Mouse (Mus musculus): ENCODE data around the gene Pkd1l3. TPM values are rescaled to one million over a fixed set of nuclear protein-coding genes. Genes with fewer than 3 reads are reported as not detected.

Pkd1l3 gene
- polyA plus RNA-seq, 1 experiment = 0.08 TPM

GRCm38 (mm10) chr8:109662328-109662727, 48.0 kb downstream of the Pkd1l3 start:
- DNase-seq = no peak

GRCm38 (mm10) chr8:109666616-109667015, 52.3 kb downstream of the Pkd1l3 start:
- Histone ChIP-seq H3K4me3 (replicated peaks; ENCODE audit: insufficient read depth, low read depth, low read length) (no peak overlapping the region), H3K4me1 (ENCODE audit: control insufficient read depth, insufficient read depth, low read length) (no peaks in the 10 kb centered on the region), H3K27ac (ENCODE audit: insufficient read depth, low read length) (no peak overlapping the region), H3K27me3 (ENCODE audit: control insufficient read depth, insufficient read depth, low read length) (no peaks in the 10 kb centered on the region)
- TF ChIP-seq CTCF (IDR thresholded peaks at IDR 0.05; ENCODE audit: borderline replicate concordance, insufficient read depth, low read depth, low read length) (no peak), POLR2A (IDR thresholded peaks at IDR 0.05; ENCODE audit: borderline replicate concordance, insufficient read depth, low read length) (no peak)
- no peak for DNase-seq
- 74% methylated on average over 5 of the region's 5 CpGs for WGBS

More at GRCm38 (mm10) chr8:109662328-109662727, 48.0 kb downstream of the Pkd1l3 start:
- Histone ChIP-seq H3K4me1 (ENCODE audit: control insufficient read depth, insufficient read depth, low read length) (no peaks in the 10 kb centered on the region), H3K27me3 (ENCODE audit: control insufficient read depth, insufficient read depth, low read length) (no peaks in the 10 kb centered on the region), H3K27ac (ENCODE audit: insufficient read depth, low read length) (no peak overlapping the region), H3K4me3 (replicated peaks; ENCODE audit: insufficient read depth, low read depth, low read length) (no peak overlapping the region)
- WGBS = 87% methylated on average over 3 of the region's 3 CpGs
- no peak for TF ChIP-seq CTCF (IDR thresholded peaks at IDR 0.05; ENCODE audit: borderline replicate concordance, insufficient read depth, low read depth, low read length)
- no peak for TF ChIP-seq POLR2A (IDR thresholded peaks at IDR 0.05; ENCODE audit: borderline replicate concordance, insufficient read depth, low read length)

- Histone ChIP-seq H3K27me3 (ENCODE audit: control insufficient read depth, insufficient read depth, low read length) (no peaks in the 10 kb centered on the region), H3K4me1 (ENCODE audit: control insufficient read depth, insufficient read depth, low read length) (no peaks in the 10 kb centered on the region), H3K4me3 (replicated peaks; ENCODE audit: insufficient read depth, low read depth, low read length) (no peak overlapping the region), H3K27ac (ENCODE audit: insufficient read depth, low read length) (no peak overlapping the region)
- no peak for DNase-seq
- 92% methylated on average over 5 of the region's 5 CpGs for WGBS
- TF ChIP-seq CTCF (IDR thresholded peaks at IDR 0.05; ENCODE audit: borderline replicate concordance, insufficient read depth, low read depth, low read length) = no peak
- TF ChIP-seq POLR2A (IDR thresholded peaks at IDR 0.05; ENCODE audit: borderline replicate concordance, insufficient read depth, low read length) = no peak
Observed at GRCm38 (mm10) chr8:109672656-109673055, 58.3 kb downstream of the Pkd1l3 start.

GRCm38 (mm10) chr8:109673596-109673995, 59.3 kb downstream of the Pkd1l3 start:
- DNase-seq = no peak
- TF ChIP-seq CTCF (IDR thresholded peaks at IDR 0.05; ENCODE audit: borderline replicate concordance, insufficient read depth, low read depth, low read length) = no peak
- no peak for TF ChIP-seq POLR2A (IDR thresholded peaks at IDR 0.05; ENCODE audit: borderline replicate concordance, insufficient read depth, low read length)

GRCm38 (mm10) chr8:109675896-109676643, 61.8 kb downstream of the Pkd1l3 start:
- Histone ChIP-seq H3K4me1 (ENCODE audit: control insufficient read depth, insufficient read depth, low read length) (no peaks in the 10 kb centered on the region), H3K4me3 (replicated peaks; ENCODE audit: insufficient read depth, low read depth, low read length) (no peak overlapping the region), H3K27ac (ENCODE audit: insufficient read depth, low read length) (no peak overlapping the region), H3K27me3 (ENCODE audit: control insufficient read depth, insufficient read depth, low read length) (no peaks in the 10 kb centered on the region)
- 94% methylated on average over 9 of the region's 9 CpGs for WGBS
- TF ChIP-seq CTCF (IDR thresholded peaks at IDR 0.05; ENCODE audit: borderline replicate concordance, insufficient read depth, low read depth, low read length) (no peak), POLR2A (IDR thresholded peaks at IDR 0.05; ENCODE audit: borderline replicate concordance, insufficient read depth, low read length) (no peak)
- DNase-seq = no peak

More at GRCm38 (mm10) chr8:109673596-109673995, 59.3 kb downstream of the Pkd1l3 start:
- Histone ChIP-seq H3K4me1 (ENCODE audit: control insufficient read depth, insufficient read depth, low read length) (no peaks in the 10 kb centered on the region), H3K27ac (ENCODE audit: insufficient read depth, low read length) (no peak overlapping the region), H3K27me3 (ENCODE audit: control insufficient read depth, insufficient read depth, low read length) (no peaks in the 10 kb centered on the region), H3K4me3 (replicated peaks; ENCODE audit: insufficient read depth, low read depth, low read length) (no peak overlapping the region)
- WGBS = 77% methylated on average over 2 of the region's 2 CpGs

GRCm38 (mm10) chr8:109681535-109681934, 67.2 kb downstream of the Pkd1l3 start:
- Histone ChIP-seq H3K4me1 (ENCODE audit: control insufficient read depth, insufficient read depth, low read length) (0 out of 2 replicates have a peak, but pooled peaks cover 3% of the 10 kb centered on the region), H3K27me3 (ENCODE audit: control insufficient read depth, insufficient read depth, low read length) (no peaks in the 10 kb centered on the region), H3K27ac (ENCODE audit: insufficient read depth, low read length) (no peak overlapping the region), H3K4me3 (replicated peaks; ENCODE audit: insufficient read depth, low read depth, low read length) (no peak overlapping the region)
- TF ChIP-seq CTCF (IDR thresholded peaks at IDR 0.05; ENCODE audit: borderline replicate concordance, insufficient read depth, low read depth, low read length) (no peak), POLR2A (IDR thresholded peaks at IDR 0.05; ENCODE audit: borderline replicate concordance, insufficient read depth, low read length) (no peak)
- WGBS = 81% methylated on average over 3 of the region's 3 CpGs
- DNase-seq = no peak

- Histone ChIP-seq H3K4me1 (ENCODE audit: control insufficient read depth, insufficient read depth, low read length) (0 out of 2 replicates have a peak, but pooled peaks cover 3% of the 10 kb centered on the region), H3K4me3 (replicated peaks; ENCODE audit: insufficient read depth, low read depth, low read length) (no peak overlapping the region), H3K27me3 (ENCODE audit: control insufficient read depth, insufficient read depth, low read length) (no peaks in the 10 kb centered on the region), H3K27ac (ENCODE audit: insufficient read depth, low read length) (no peak overlapping the region)
- no peak for DNase-seq
- 92% methylated on average over 5 of the region's 5 CpGs for WGBS
- TF ChIP-seq POLR2A (IDR thresholded peaks at IDR 0.05; ENCODE audit: borderline replicate concordance, insufficient read depth, low read length) = no peak
- TF ChIP-seq CTCF (IDR thresholded peaks at IDR 0.05; ENCODE audit: borderline replicate concordance, insufficient read depth, low read depth, low read length) = no peak
Observed at GRCm38 (mm10) chr8:109682120-109682519, 67.8 kb downstream of the Pkd1l3 start.

GRCm38 (mm10) chr8:109687248-109687647, 72.9 kb downstream of the Pkd1l3 start:
- no peak overlapping the region for H3K27ac ChIP-seq (ENCODE audit: insufficient read depth, low read length)
- H3K4me1 ChIP-seq (ENCODE audit: control insufficient read depth, insufficient read depth, low read length) = peaks cover 10% of the 10 kb centered on the region; the same call in 1 of the 2 replicates
- no peak overlapping the region for H3K4me3 ChIP-seq (replicated peaks; ENCODE audit: insufficient read depth, low read depth, low read length)
- TF ChIP-seq CTCF (IDR thresholded peaks at IDR 0.05; ENCODE audit: borderline replicate concordance, insufficient read depth, low read depth, low read length) = no peak
- no peak for TF ChIP-seq POLR2A (IDR thresholded peaks at IDR 0.05; ENCODE audit: borderline replicate concordance, insufficient read depth, low read length)
- WGBS = 72% methylated on average over 5 of the region's 5 CpGs
- no peak for DNase-seq
- H3K27me3 ChIP-seq (ENCODE audit: control insufficient read depth, insufficient read depth, low read length) = no peaks in the 10 kb centered on the region
